Mouse (Mus musculus) lung, embryonic 14.5 days (tissue): Measurements from ENCODE around the gene Arhgef11. TPM values are rescaled to one million over a fixed set of nuclear protein-coding genes. Genes with fewer than 3 reads are reported as not detected.

Experiments
- ATAC-seq: fragments of 200-750 bp; cut with Nextera tagmentation; 2 replicates; pipeline ENCODE4 v1.8.0; 2017; ENCODE audit warnings: mild to moderate bottlenecking, moderate TSS enrichment, moderate library complexity; ENCODE audit not compliant: insufficient read depth
- DNase-seq: peaks from one replicate; pipeline ENCODE4 v3.0.0-alpha.2; 2015
- H3K27ac ChIP-seq: fragments of 300-500 bp; sonication (generic); 2 replicates; pipeline ENCODE4 v1.5.1; 2014; ENCODE audit warnings: low read depth, mild to moderate bottlenecking, moderate library complexity
- H3K27me3 ChIP-seq: fragments of 300-500 bp; sonication (generic); 2 replicates; pipeline ENCODE4 v1.6.1; 2014; ENCODE audit warnings: low read length, control low read depth; ENCODE audit not compliant: insufficient read depth
- H3K36me3 ChIP-seq: fragments of 300-500 bp; sonication (generic); 2 replicates; pipeline ENCODE4 v1.6.1; 2014; ENCODE audit warnings: control low read depth; ENCODE audit not compliant: insufficient read depth
- H3K4me1 ChIP-seq: fragments of 300-500 bp; sonication (generic); 2 replicates; pipeline ENCODE4 v1.6.1; 2014; ENCODE audit warnings: antibody characterized with exemption, control low read depth; ENCODE audit not compliant: insufficient read depth
- H3K4me2 ChIP-seq: fragments of 300-500 bp; sonication (generic); 2 replicates; pipeline ENCODE4 v1.6.1; 2014; ENCODE audit warnings: mild to moderate bottlenecking
- H3K4me3 ChIP-seq: fragments of 300-500 bp; sonication (generic); 2 replicates; pipeline ENCODE4 v1.5.1; 2014; ENCODE audit warnings: low read depth, low read length
- H3K9ac ChIP-seq: fragments of 300-500 bp; sonication (generic); 2 replicates; pipeline ENCODE4 v1.6.1; 2014
- H3K9me3 ChIP-seq: fragments of 300-500 bp; sonication (generic); 2 replicates; pipeline ENCODE4 v1.6.1; 2016; ENCODE audit warnings: low read depth, low read length, control low read depth
- CTCF ChIP-seq: IDR thresholded peaks from 2 replicates; pipeline ENCODE4 v1.5.1; 2016; ENCODE audit warnings: antibody characterized with exemption, low read depth
- WGBS: fragments of 180-500 bp; shearing (Covaris S2); extraction: QIAGEN DNeasy Blood & Tissue Kit; methylation state at CpG from one replicate; pipeline ENCODE4 v1.1.7; 2014; 5-methylcytosine and 5-hydroxymethylcytosine counted together
- polyA plus RNA-seq: library from polyadenylated mRNA; unstranded; fragments of >200 nt; fragmentation: Nextera tagmentation; extraction: Ambion mirVana; gene quantifications from 2 replicates; pipeline ENCODE4 v1.2.1, GENCODE M21; 2014

The Arhgef11 gene
- polyA plus RNA-seq, 1 experiment from 2014 or later, result 18.8 TPM

GRCm38 (mm10) chr3:87745036-87745659, 127.8 kb downstream of the Arhgef11 start:
- Histone ChIP-seq H3K27ac (peak overlapping the region; percentile 87), H3K4me1 (peaks cover 12% of the 10 kb centered on the region), H3K4me3 (peak overlapping the region; percentile 8), H3K36me3 (peaks cover 14% of the 10 kb centered on the region), H3K27me3 (no peaks in the 10 kb centered on the region), H3K9me3 (no peaks in the 10 kb centered on the region), H3K4me2 (peak overlapping the region; percentile 54), H3K9ac (peak overlapping the region; percentile 29; the same call in 1 of the 2 replicates)
- WGBS, result 20% methylated on average over 18 of the region's 18 CpGs
- DNase-seq (peak; percentile 83), ATAC-seq (peak; percentile 80)
- TF ChIP-seq CTCF, result no peak

- H3K4me2 ChIP-seq, result no peak within 1 kb of the TSS
- no peak within 1 kb of the TSS for H3K9ac ChIP-seq
- no peak within 1 kb of the TSS for H3K4me3 ChIP-seq
- no peak for TF ChIP-seq CTCF
- peak; percentile 38 for DNase-seq
- no peak within 1 kb of the TSS for H3K27ac ChIP-seq
- no peaks in the 10 kb centered on the region for H3K9me3 ChIP-seq
- peaks cover 12% of the 10 kb centered on the region for H3K4me1 ChIP-seq
- ATAC-seq, result peak; percentile 9; the same call in 1 of the 2 replicates
- no peaks in the 10 kb centered on the region for H3K27me3 ChIP-seq
- 33% methylated on average over 13 of the region's 13 CpGs for WGBS
- H3K36me3 ChIP-seq, result peaks cover 26% of the 10 kb centered on the region
Observed at GRCm38 (mm10) chr3:87748431-87748830, 131.1 kb downstream of the Arhgef11 start, which contains the start of gene Lrrc71. Gene Lrrc71 (minus strand): TSS chr3:87748625.

- Histone ChIP-seq H3K4me3 (no peak overlapping the region), H3K27me3 (no peaks in the 10 kb centered on the region), H3K9me3 (no peaks in the 10 kb centered on the region), H3K4me2 (no peak overlapping the region), H3K36me3 (peaks cover 32% of the 10 kb centered on the region), H3K4me1 (peaks cover 12% of the 10 kb centered on the region), H3K27ac (no peak overlapping the region), H3K9ac (no peak overlapping the region)
- ATAC-seq, result no peak
- WGBS, result 19% methylated on average over 5 of the region's 5 CpGs
- peak; percentile 79 for DNase-seq
- TF ChIP-seq CTCF, result peak; percentile 84
Observed at GRCm38 (mm10) chr3:87749036-87749435, 131.7 kb downstream of the Arhgef11 start.

GRCm38 (mm10) chr3:87749977-87750376, 132.6 kb downstream of the Arhgef11 start:
- H3K4me2 ChIP-seq, result no peak overlapping the region
- ATAC-seq (no peak), DNase-seq (no peak)
- 89% methylated on average over 12 of the region's 12 CpGs for WGBS
- H3K27me3 ChIP-seq, result no peaks in the 10 kb centered on the region
- no peak for TF ChIP-seq CTCF
- peaks cover 39% of the 10 kb centered on the region for H3K36me3 ChIP-seq
- H3K4me3 ChIP-seq, result no peak overlapping the region
- no peak overlapping the region for H3K9ac ChIP-seq
- peaks cover 10% of the 10 kb centered on the region for H3K4me1 ChIP-seq
- no peaks in the 10 kb centered on the region for H3K9me3 ChIP-seq
- no peak overlapping the region for H3K27ac ChIP-seq

GRCm38 (mm10) chr3:87752567-87752966, 135.2 kb downstream of the Arhgef11 start:
- 90% methylated on average over 3 of the region's 3 CpGs for WGBS
- H3K27ac ChIP-seq, result no peak overlapping the region
- no peak for DNase-seq
- no peaks in the 10 kb centered on the region for H3K4me1 ChIP-seq
- H3K4me2 ChIP-seq, result no peak overlapping the region
- ATAC-seq, result no peak
- no peaks in the 10 kb centered on the region for H3K27me3 ChIP-seq
- H3K9ac ChIP-seq, result no peak overlapping the region
- H3K9me3 ChIP-seq, result no peaks in the 10 kb centered on the region
- H3K4me3 ChIP-seq, result no peak overlapping the region
- peaks cover 44% of the 10 kb centered on the region for H3K36me3 ChIP-seq
- TF ChIP-seq CTCF, result no peak

- H3K9me3 ChIP-seq, result no peaks in the 10 kb centered on the region
- no peak for TF ChIP-seq CTCF
- no peak overlapping the region for H3K27ac ChIP-seq
- H3K4me1 ChIP-seq, result no peaks in the 10 kb centered on the region
- no peaks in the 10 kb centered on the region for H3K27me3 ChIP-seq
- H3K4me3 ChIP-seq, result no peak overlapping the region
- H3K4me2 ChIP-seq, result no peak overlapping the region
- ATAC-seq, result no peak
- no peak overlapping the region for H3K9ac ChIP-seq
- DNase-seq, result no peak
- 83% methylated on average over 13 of the region's 13 CpGs for WGBS
- peaks cover 52% of the 10 kb centered on the region for H3K36me3 ChIP-seq
Observed at GRCm38 (mm10) chr3:87753829-87754228, 136.5 kb downstream of the Arhgef11 start.

- peak overlapping the region; percentile 50 for H3K4me2 ChIP-seq
- DNase-seq (peak; percentile 90), ATAC-seq (peak; percentile 89)
- no peaks in the 10 kb centered on the region for H3K27me3 ChIP-seq
- H3K36me3 ChIP-seq, result peaks cover 55% of the 10 kb centered on the region
- H3K9me3 ChIP-seq, result no peaks in the 10 kb centered on the region
- peak; percentile 99 for TF ChIP-seq CTCF
- H3K9ac ChIP-seq, result no peak overlapping the region
- H3K4me3 ChIP-seq, result no peak overlapping the region
- no peaks in the 10 kb centered on the region for H3K4me1 ChIP-seq
- no peak overlapping the region for H3K27ac ChIP-seq
- 6% methylated on average over 24 of the region's 24 CpGs for WGBS
Observed at GRCm38 (mm10) chr3:87755964-87756363, 138.6 kb downstream of the Arhgef11 start.
